Mouse (Mus musculus): ENCODE results near the gene Itga2b. TPM values are rescaled to one million over a fixed set of nuclear protein-coding genes. Genes with fewer than 3 reads are reported as not detected.

The Itga2b gene
- total and polyA plus RNA-seq, 3 experiments = 27.3 to 72.3 (median 27.8) TPM

- H3K27me3 ChIP-seq (ENCODE audit: insufficient read depth, low read length) = peaks cover under 1% of the 10 kb centered on the region; the same call in 1 of the 2 replicates
- no peaks in the 10 kb centered on the region for H3K9me3 ChIP-seq (replicated peaks)
- ATAC-seq (ENCODE audit: extremely low read depth, insufficient number of reproducible peaks, low FRiP score, poor library complexity, severe bottlenecking) (no peak), DNase-seq (ENCODE audit: low spot score) (no peak)
- no peak for TF ChIP-seq POLR2AphosphoS5 (IDR thresholded peaks at IDR 0.05; ENCODE audit: insufficient replicate concordance, low read depth, low read length)
- no peak for TF ChIP-seq GATA2 (IDR thresholded peaks at IDR 0.05; ENCODE audit: borderline replicate concordance, low read depth, low read length)
- no peak for TF ChIP-seq TAL1 (conservative IDR thresholded peaks at IDR 0.05; ENCODE audit: low read depth, low read length)
- no peak for TF ChIP-seq CTCF (IDR thresholded peaks at IDR 0.05; ENCODE audit: low read depth, low read length)
- TF ChIP-seq GATA1 (IDR thresholded peaks at IDR 0.05; ENCODE audit: borderline replicate concordance, low read length) = no peak
- peaks cover 49% of the 10 kb centered on the region for H3K36me3 ChIP-seq (replicated peaks)
- peaks cover 48% of the 10 kb centered on the region for H3K4me1 ChIP-seq (ENCODE audit: insufficient read depth, low read depth, low read length)
- H3K4me3 ChIP-seq (ENCODE audit: low read depth, low read length) = peak overlapping the region; percentile 84; the same call in 1 of the 2 replicates
Observed at GRCm38 (mm10) chr11:102405544-102406285, 64.2 kb downstream of the Itga2b start.

- Histone ChIP-seq H3K36me3 (replicated peaks) (peaks cover 49% of the 10 kb centered on the region), H3K4me3 (ENCODE audit: low read depth, low read length) (no peak overlapping the region), H3K4me1 (ENCODE audit: insufficient read depth, low read depth, low read length) (peaks cover 43% of the 10 kb centered on the region), H3K27me3 (ENCODE audit: insufficient read depth, low read length) (peaks cover 13% of the 10 kb centered on the region), H3K9me3 (replicated peaks) (no peaks in the 10 kb centered on the region)
- TF ChIP-seq POLR2AphosphoS5 (IDR thresholded peaks at IDR 0.05; ENCODE audit: insufficient replicate concordance, low read depth, low read length) (no peak), GATA1 (IDR thresholded peaks at IDR 0.05; ENCODE audit: borderline replicate concordance, low read length) (no peak), CTCF (IDR thresholded peaks at IDR 0.05; ENCODE audit: low read depth, low read length) (no peak), GATA2 (IDR thresholded peaks at IDR 0.05; ENCODE audit: borderline replicate concordance, low read depth, low read length) (no peak), TAL1 (conservative IDR thresholded peaks at IDR 0.05; ENCODE audit: low read depth, low read length) (no peak)
- DNase-seq (ENCODE audit: low spot score) (no peak), ATAC-seq (ENCODE audit: extremely low read depth, insufficient number of reproducible peaks, low FRiP score, poor library complexity, severe bottlenecking) (no peak)
Observed at GRCm38 (mm10) chr11:102404161-102405010, 65.5 kb downstream of the Itga2b start.

DNA sequence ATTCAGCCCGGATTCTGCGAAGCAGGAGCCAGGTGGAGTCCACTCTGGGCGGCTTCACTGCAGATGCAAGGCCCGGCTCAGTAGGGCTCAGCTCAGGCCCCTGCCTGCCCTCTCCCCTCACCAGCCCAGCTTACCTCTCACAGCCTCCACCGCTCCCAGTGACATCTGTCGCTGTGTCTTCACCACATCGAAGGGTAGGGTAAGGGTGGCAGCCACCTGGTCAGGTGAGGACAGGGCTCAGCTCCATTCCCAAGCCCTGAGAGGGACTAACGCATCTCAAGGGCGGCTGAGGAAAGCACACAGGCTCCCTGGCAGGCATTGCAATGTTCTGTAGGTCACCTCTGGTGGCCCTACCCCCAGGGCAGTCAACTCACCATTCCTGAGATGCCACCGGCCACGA is 66.3 kb downstream of the Itga2b start:
- Histone ChIP-seq H3K4me3 (ENCODE audit: low read depth, low read length) (no peak overlapping the region), H3K36me3 (replicated peaks) (peaks cover 49% of the 10 kb centered on the region), H3K27me3 (ENCODE audit: insufficient read depth, low read length) (peaks cover 18% of the 10 kb centered on the region), H3K4me1 (ENCODE audit: insufficient read depth, low read depth, low read length) (peaks cover 36% of the 10 kb centered on the region), H3K9me3 (replicated peaks) (no peaks in the 10 kb centered on the region)
- ATAC-seq (ENCODE audit: extremely low read depth, insufficient number of reproducible peaks, low FRiP score, poor library complexity, severe bottlenecking) (no peak), DNase-seq (ENCODE audit: low spot score) (no peak)
- TF ChIP-seq POLR2AphosphoS5 (IDR thresholded peaks at IDR 0.05; ENCODE audit: insufficient replicate concordance, low read depth, low read length) = no peak
- no peak for TF ChIP-seq GATA2 (IDR thresholded peaks at IDR 0.05; ENCODE audit: borderline replicate concordance, low read depth, low read length)
- TF ChIP-seq GATA1 (IDR thresholded peaks at IDR 0.05; ENCODE audit: borderline replicate concordance, low read length) = no peak
- no peak for TF ChIP-seq TAL1 (conservative IDR thresholded peaks at IDR 0.05; ENCODE audit: low read depth, low read length)
- TF ChIP-seq CTCF (IDR thresholded peaks at IDR 0.05; ENCODE audit: low read depth, low read length) = no peak

Other genes with a start within 250 kb of the Itga2b start
- 20.5 and 30.7 TPM in 2 replicates for gene Hdac5, start 240.0 kb downstream of the Itga2b start, total RNA-seq (2014; fragmentation: Nextera tagmentation)
- gene Hdac5, start 240.0 kb downstream of the Itga2b start, total RNA-seq (2017) = 24.0 and 24.4 TPM in 2 replicates
- 42.8 and 48.2 TPM in 2 replicates for gene Hdac5, start 240.0 kb downstream of the Itga2b start, polyA plus RNA-seq (2012)
- gene BC030867, start 221.2 kb downstream of the Itga2b start, total RNA-seq (2014; fragmentation: Nextera tagmentation) = 42.5 and 45.0 TPM in 2 replicates
- gene BC030867, start 221.2 kb downstream of the Itga2b start, total RNA-seq (2017) = 4.9 and 5.7 TPM in 2 replicates
- gene BC030867, start 221.2 kb downstream of the Itga2b start, polyA plus RNA-seq (2012) = 5.4 and 10.1 TPM in 2 replicates
- not detected in 2 replicates for gene Asb16, start 201.4 kb downstream of the Itga2b start, total RNA-seq (2014; fragmentation: Nextera tagmentation)
- gene Asb16, start 201.4 kb downstream of the Itga2b start, total RNA-seq (2017) = 0.05 TPM in 1 of 2 replicates, not detected in the other
- not detected in 2 replicates for gene Asb16, start 201.4 kb downstream of the Itga2b start, polyA plus RNA-seq (2012)
- gene Tmub2, start 185.2 kb downstream of the Itga2b start, total RNA-seq (2014; fragmentation: Nextera tagmentation) = 17.9 and 24.4 TPM in 2 replicates
- gene Tmub2, start 185.2 kb downstream of the Itga2b start, total RNA-seq (2017) = 30.3 and 32.4 TPM in 2 replicates
- 27.2 and 27.6 TPM in 2 replicates for gene Tmub2, start 185.2 kb downstream of the Itga2b start, polyA plus RNA-seq (2012)
- 24.4 and 29.9 TPM in 2 replicates for gene Atxn7l3, start 173.5 kb downstream of the Itga2b start, total RNA-seq (2014; fragmentation: Nextera tagmentation)
- 24.0 and 24.7 TPM in 2 replicates for gene Atxn7l3, start 173.5 kb downstream of the Itga2b start, total RNA-seq (2017)
- 60.0 and 65.2 TPM in 2 replicates for gene Atxn7l3, start 173.5 kb downstream of the Itga2b start, polyA plus RNA-seq (2012)
- gene Ubtf, start 150.4 kb downstream of the Itga2b start, total RNA-seq (2014; fragmentation: Nextera tagmentation) = 69.7 and 74.7 TPM in 2 replicates
- gene Ubtf, start 150.4 kb downstream of the Itga2b start, total RNA-seq (2017) = 133 and 151 TPM in 2 replicates
- gene Ubtf, start 150.4 kb downstream of the Itga2b start, polyA plus RNA-seq (2012) = 179 and 180 TPM in 2 replicates
- 5.9 and 596 TPM in 2 replicates for gene Slc4a1, start 103.9 kb downstream of the Itga2b start, total RNA-seq (2014; fragmentation: Nextera tagmentation)
- gene Slc4a1, start 103.9 kb downstream of the Itga2b start, total RNA-seq (2017) = 1.1 and 1.5 TPM in 2 replicates
- gene Slc4a1, start 103.9 kb downstream of the Itga2b start, polyA plus RNA-seq (2012) = 2.3 and 2.9 TPM in 2 replicates
- gene Rundc3a, start 76.7 kb downstream of the Itga2b start, total RNA-seq (2014; fragmentation: Nextera tagmentation) = not detected in 2 replicates
- gene Rundc3a, start 76.7 kb downstream of the Itga2b start, total RNA-seq (2017) = 0.16 TPM in 1 of 2 replicates, not detected in the other
- not detected in 2 replicates for gene Rundc3a, start 76.7 kb downstream of the Itga2b start, polyA plus RNA-seq (2012)
- gene Slc25a39, start 62.2 kb downstream of the Itga2b start, total RNA-seq (2014; fragmentation: Nextera tagmentation) = 205 TPM in 2 replicates
- gene Slc25a39, start 62.2 kb downstream of the Itga2b start, total RNA-seq (2017) = 55.3 and 55.9 TPM in 2 replicates
- gene Slc25a39, start 62.2 kb downstream of the Itga2b start, polyA plus RNA-seq (2012) = 230 and 231 TPM in 2 replicates
- gene Grn, start 39.8 kb downstream of the Itga2b start, total RNA-seq (2014; fragmentation: Nextera tagmentation) = 45.8 and 46.0 TPM in 2 replicates
- gene Grn, start 39.8 kb downstream of the Itga2b start, total RNA-seq (2017) = 52.4 and 65.8 TPM in 2 replicates
- gene Grn, start 39.8 kb downstream of the Itga2b start, polyA plus RNA-seq (2012) = 13.2 and 21.1 TPM in 2 replicates
- not detected in 2 replicates for gene Fam171a2, start 22.4 kb downstream of the Itga2b start, total RNA-seq (2014; fragmentation: Nextera tagmentation)
- 0.05 TPM in 1 of 2 replicates, not detected in the other for gene Fam171a2, start 22.4 kb downstream of the Itga2b start, total RNA-seq (2017)
- 0.08 and 0.16 TPM in 2 replicates for gene Fam171a2, start 22.4 kb downstream of the Itga2b start, polyA plus RNA-seq (2012)
- gene Gpatch8, start 86.3 kb upstream of the Itga2b start, total RNA-seq (2014; fragmentation: Nextera tagmentation) = 52.1 and 69.2 TPM in 2 replicates
- gene Gpatch8, start 86.3 kb upstream of the Itga2b start, total RNA-seq (2017) = 22.3 and 26.0 TPM in 2 replicates
- gene Gpatch8, start 86.3 kb upstream of the Itga2b start, polyA plus RNA-seq (2012) = 12.1 and 16.1 TPM in 2 replicates
- gene Gm11627, start 109.3 kb upstream of the Itga2b start, total RNA-seq (2014; fragmentation: Nextera tagmentation) = not detected in 2 replicates
- not detected in 2 replicates for gene Gm11627, start 109.3 kb upstream of the Itga2b start, total RNA-seq (2017)
- gene Gm11627, start 109.3 kb upstream of the Itga2b start, polyA plus RNA-seq (2012) = not detected in 2 replicates
- gene Fzd2, start 134.3 kb upstream of the Itga2b start, total RNA-seq (2014; fragmentation: Nextera tagmentation) = not detected in 2 replicates
- 0.06 TPM in 1 of 2 replicates, not detected in the other for gene Fzd2, start 134.3 kb upstream of the Itga2b start, total RNA-seq (2017)
- gene Fzd2, start 134.3 kb upstream of the Itga2b start, polyA plus RNA-seq (2012) = 0.02 TPM in 1 of 2 replicates, not detected in the other
- gene Meioc, start 193.6 kb upstream of the Itga2b start, total RNA-seq (2014; fragmentation: Nextera tagmentation) = not detected in 2 replicates
- 0.05 TPM in 1 of 2 replicates, not detected in the other for gene Meioc, start 193.6 kb upstream of the Itga2b start, total RNA-seq (2017)
- not detected in 2 replicates for gene Meioc, start 193.6 kb upstream of the Itga2b start, polyA plus RNA-seq (2012)
- 27.3 and 32.0 TPM in 2 replicates for gene Ccdc43, start 227.7 kb upstream of the Itga2b start, total RNA-seq (2014; fragmentation: Nextera tagmentation)
- gene Ccdc43, start 227.7 kb upstream of the Itga2b start, total RNA-seq (2017) = 38.7 and 43.6 TPM in 2 replicates
- 8.4 and 10.5 TPM in 2 replicates for gene Ccdc43, start 227.7 kb upstream of the Itga2b start, polyA plus RNA-seq (2012)